Mouse (Mus musculus) left cerebral cortex, postnatal 25 days (tissue): ENCODE results near the gene Arid1b. TPM values are rescaled to one million over a fixed set of nuclear protein-coding genes. Genes with fewer than 3 reads are reported as not detected.

Source experiments
- DNase-seq, 2 experiments: peaks; one replicate each; pipeline ENCODE4 v3.0.0; 2022; ENCODE audit warnings: low spot score in 2 of 2, mixed read lengths in 1 of 2
- intact Hi-C: fragments of 180-260 bp; cut with DNase I; formaldehyde crosslinking; loops from one replicate; pipeline ENCODE4 v1.15.1; 2025
- total RNA-seq, 2 experiments: library from RNA; stranded (reverse); gene quantifications; 2 replicates each; pipeline ENCODE4 v1.2.3; 2021

The Arid1b gene
- total RNA-seq, 2 experiments from 2014 or later = 73.6 to 79.6 TPM

DNA sequence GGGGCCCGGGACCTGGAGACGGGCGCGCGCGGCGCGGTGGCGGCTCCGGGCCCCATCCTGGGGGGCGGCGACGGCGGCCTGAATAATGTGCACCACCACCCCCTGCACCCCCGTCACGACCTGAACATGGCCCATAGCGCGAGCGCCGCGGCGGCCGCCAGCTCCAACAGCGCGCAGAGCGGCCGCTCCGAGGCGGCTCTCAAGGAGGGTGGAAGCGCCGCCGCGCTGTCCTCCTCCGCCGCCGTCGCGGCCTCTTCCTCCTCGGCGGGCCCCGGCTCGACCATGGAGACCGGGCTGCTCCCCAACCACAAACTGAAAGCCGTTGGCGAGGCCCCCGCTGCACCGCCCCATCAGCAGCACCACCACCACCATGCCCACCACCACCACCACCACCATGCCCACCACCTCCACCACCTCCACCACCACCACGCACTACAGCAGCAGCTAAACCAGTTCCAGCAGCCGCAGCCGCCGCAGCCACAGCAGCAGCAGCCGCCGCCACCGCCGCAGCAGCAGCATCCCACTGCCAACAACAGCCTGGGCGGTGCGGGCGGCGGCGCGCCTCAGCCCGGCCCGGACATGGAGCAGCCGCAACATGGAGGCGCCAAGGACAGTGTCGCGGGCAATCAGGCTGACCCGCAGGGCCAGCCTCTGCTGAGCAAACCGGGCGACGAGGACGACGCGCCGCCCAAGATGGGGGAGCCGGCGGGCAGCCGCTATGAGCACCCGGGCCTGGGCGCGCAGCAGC, 855 bp downstream of the Arid1b start:
- intact Hi-C loops = loop anchor here (1.0 to 10.0 kb wide), 4 partner anchors 87 to 400 kb away; no protein-coding TSS in a partner anchor
- DNase-seq = peak; percentile 65 to 71

DNA sequence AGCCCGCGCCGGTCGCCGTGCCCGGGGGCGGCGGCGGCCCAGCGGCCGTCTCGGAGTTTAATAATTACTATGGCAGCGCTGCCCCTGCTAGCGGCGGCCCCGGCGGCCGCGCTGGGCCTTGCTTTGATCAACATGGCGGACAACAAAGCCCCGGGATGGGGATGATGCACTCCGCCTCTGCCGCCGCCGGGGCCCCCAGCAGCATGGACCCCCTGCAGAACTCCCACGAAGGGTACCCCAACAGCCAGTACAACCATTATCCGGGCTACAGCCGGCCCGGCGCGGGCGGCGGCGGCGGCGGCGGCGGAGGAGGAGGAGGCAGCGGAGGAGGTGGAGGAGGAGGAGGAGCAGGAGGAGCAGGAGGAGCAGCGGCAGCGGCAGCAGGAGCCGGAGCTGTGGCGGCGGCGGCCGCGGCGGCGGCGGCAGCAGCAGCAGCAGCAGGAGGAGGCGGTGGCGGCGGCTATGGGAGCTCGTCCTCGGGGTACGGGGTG, 1.5 kb downstream of the Arid1b start:
- DNase-seq = peak in 1 of 2 experiments; percentile 71
- intact Hi-C loops = loop anchor here (1.0 to 10.0 kb wide), 4 partner anchors 87 to 399 kb away; no protein-coding TSS in a partner anchor

DNA sequence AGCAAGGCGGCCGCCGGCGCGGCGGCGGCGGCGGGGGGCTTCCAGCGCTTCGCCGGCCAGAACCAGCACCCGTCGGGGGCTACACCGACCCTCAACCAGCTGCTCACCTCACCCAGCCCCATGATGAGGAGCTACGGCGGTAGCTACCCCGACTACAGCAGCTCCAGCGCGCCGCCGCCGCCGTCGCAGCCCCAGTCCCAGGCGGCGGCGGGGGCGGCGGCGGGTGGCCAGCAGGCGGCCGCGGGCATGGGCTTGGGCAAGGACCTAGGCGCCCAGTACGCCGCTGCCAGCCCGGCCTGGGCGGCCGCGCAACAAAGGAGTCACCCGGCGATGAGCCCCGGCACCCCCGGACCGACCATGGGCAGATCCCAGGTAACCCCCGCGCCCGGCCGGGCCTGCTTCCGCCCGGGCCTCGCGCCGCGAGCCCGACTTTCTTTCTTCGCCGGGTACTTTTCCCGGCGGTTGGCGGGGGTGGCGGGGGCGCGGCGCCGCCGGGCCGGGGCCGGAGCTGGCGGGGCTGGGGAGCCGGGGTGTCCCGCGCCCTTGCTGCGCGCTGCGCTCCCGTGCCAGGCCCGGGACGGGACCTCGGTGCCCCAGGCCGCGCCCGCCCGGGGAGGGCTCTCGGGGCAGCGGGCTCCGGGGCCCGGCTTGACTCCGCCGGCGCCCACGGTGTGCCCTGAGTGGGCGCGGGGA, 2.1 kb downstream of the Arid1b start:
- intact Hi-C loops = loop anchor here (5.0 to 10.0 kb wide), 2 partner anchors 191 to 399 kb away; no protein-coding TSS in a partner anchor
- peak in 1 of 2 experiments; percentile 54 for DNase-seq

DNA sequence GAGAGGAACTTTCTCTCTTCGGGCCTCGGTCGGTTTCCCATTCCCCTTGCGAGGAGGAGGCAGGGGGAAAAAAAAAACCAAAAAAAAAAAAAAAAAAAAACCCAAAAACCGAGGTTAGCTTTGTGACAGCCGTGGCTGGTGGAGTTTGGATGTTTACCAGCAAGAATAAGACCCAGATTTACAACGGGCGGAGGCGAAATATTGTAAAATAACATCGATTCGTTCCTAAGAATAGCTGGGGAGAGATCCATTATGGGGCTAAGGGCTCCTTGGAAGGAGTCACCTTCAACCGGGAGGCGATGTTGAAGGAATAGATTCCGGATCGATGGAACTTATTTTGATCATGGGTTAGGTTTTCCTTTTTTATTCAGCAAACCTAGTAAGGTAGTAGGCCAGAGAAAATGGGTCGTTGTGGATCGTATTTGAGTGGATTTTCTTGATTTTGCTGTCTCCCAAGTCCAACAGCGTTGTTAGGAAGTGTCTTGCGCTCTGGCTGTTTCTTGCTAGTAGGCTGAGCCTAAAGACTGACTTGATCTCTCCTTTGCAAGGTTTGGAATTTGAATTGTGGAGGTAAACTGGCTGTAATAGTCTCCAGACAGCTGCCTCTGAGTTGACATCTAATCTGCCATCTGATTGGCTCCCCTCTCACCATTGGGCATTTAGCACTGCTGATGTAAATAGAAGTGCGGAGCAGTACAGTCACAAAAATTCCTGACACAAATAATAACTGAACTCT, 2.9 kb downstream of the Arid1b start:
- intact Hi-C loops = loop anchor here (5.0 to 10.0 kb wide), 2 partner anchors 190 to 398 kb away; no protein-coding TSS in a partner anchor
- peak; percentile 59 to 79 for DNase-seq

DNA sequence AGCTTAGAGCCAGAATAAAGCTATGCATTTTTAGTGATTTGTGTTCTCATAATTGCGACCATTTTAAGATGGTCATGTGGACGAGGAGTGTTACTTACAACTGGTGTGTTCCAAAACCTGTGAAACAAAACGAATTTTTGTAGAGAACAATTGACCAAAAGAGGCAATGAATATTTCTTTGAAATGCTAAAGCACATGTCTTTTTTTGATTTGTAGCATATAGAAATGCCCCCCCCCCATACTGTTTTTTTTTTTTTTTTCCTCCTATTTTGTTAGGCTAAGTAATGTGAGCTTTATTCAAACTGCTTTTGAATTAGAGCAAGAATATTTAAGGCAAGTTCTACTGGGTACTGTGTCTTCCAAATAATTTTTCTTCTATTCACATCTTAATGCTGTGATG, 3.8 kb downstream of the Arid1b start:
- no peak for DNase-seq
- intact Hi-C loops = loop anchor here (5.0 to 10.0 kb wide), 2 partner anchors 189 to 397 kb away; no protein-coding TSS in a partner anchor

DNA sequence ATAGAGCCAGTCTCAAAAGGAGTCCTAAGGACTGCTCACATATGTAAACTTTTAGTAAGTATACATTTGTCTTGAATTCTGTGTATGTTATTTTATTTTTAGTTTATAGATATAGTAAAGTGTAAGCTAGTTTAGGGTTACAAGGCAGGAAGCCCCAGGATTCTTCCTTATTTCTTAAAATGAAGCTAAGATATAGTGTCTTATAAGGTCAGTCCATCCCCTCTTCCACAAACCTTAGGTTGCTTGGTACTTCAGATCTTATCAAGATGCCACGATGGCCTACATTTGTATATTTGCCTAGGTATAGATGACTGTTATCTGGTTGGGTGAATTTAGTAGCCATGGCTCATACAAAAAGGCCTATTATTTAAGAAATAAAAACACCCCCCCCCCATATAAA, 5.1 kb downstream of the Arid1b start:
- intact Hi-C loops = loop anchor here (5.0 to 10.0 kb wide), 2 partner anchors 188 to 396 kb away; no protein-coding TSS in a partner anchor
- no peak for DNase-seq

DNA sequence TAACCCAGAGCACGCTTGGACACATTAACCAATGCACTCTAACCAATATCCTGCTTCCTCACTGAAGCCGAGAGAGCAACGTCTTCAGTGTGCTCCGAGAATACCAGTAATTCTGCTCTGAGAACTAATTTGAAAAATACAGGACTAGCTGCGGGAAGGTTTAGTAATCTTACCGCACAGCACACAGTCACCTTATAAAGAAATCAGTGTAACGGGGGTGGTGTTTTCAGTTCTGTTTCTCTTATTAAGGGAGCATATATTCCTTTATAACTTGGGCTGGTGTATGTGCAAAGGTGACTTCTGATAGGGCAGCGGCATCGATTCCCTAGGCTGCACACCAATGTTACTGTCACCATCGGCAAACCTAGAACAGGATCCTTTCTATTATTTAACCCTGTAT, 5.9 kb downstream of the Arid1b start:
- DNase-seq = no peak
- intact Hi-C loops = no loop called here

DNA sequence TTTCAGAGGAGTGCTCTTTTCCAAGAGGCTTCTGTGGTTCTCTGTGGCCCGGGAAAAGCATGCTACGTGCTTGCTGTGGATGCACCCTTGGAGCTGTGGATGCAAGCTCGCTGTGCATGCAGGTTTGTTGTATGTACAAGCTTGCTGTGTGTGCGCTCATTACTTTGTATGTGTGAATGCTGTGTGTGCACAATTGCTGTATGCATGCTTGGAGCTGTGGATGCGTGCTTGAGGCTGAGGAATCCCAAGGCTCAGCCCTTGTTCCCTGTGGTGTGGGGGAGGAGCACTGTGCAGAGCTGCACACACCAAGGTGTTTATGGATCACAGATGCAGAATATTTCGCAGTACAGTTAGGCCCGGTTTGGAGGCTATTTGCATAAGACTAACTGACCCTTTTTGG, 6.7 kb downstream of the Arid1b start:
- DNase-seq = no peak
- intact Hi-C loops = no loop called here

DNA sequence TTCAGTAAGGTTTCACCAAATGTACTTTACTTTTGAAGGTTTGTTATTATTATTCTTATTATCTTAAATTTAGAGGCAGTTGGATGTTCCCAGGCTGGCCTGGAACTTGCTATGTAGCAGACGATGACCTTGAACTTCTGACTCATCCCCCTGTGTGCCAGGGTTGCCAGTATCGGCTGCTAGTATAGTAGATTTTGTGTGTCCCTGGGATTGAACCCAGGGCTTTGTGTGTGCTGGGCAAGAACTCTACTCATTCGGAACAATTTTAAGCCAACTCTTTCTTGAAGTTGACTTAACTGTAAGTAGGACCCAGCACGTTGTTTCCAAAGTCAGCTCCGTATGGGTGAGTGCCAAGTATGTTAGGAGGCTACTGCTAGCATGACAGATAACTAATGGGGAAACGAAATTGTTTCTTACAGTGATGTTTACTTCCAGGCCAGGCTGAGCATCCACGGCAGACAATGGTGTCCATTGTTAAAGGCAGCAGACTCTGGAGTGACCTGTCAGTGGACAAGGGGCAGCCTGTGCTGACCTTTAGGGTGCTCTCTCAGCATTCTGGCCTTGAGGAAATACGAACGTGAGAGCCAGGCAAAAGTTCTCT, 7.5 kb downstream of the Arid1b start:
- no peak for DNase-seq
- intact Hi-C loops = no loop called here

DNA sequence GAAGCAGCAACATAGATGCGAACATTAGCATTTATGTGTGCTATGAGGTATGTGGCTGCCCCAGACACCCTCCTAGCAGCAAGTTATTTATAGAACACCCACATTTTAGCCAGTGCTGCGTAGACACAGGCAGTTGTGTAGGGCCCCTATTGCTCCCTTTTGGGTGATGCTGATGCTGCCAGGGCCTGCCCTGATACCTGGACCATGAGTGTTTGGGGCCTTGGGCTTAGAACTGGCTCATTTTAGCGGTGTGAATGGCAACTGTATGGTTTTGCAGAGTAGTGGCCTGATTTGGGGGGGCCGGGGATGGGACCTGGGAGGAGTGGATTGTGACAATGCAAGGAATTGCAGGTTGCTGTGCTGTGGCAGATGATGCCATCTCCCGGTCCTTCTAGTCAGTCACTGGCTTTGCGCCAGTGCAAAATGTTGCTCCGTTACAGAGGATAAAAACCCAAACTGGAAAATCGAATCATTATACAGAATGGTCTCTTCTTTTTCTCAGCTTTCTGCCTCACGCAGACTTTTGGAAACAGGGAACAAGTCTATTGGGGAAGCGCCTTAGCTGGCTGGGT, 8.9 kb downstream of the Arid1b start:
- DNase-seq = no peak
- intact Hi-C loops = no loop called here

DNA sequence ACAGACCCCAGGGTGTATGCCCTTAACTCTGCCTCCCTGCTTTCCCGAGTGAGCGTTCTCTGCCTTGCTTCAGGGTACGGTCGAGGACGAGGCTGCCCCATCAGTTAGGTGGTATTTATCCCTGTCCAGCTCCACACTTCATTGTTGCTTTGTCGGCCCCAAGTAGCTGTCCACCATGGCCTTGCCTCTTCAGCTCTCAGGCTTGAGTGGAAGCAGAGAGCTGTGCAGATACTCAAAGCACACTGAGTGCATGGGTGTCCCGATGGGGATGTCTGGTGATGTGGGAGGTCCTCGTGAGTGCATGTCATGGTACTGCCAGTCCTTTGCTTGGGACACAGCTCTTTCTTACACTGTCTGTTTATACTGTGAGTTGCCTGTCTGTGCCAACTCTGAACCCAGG, 10.1 kb downstream of the Arid1b start:
- intact Hi-C loops = no loop called here
- no peak for DNase-seq

DNA sequence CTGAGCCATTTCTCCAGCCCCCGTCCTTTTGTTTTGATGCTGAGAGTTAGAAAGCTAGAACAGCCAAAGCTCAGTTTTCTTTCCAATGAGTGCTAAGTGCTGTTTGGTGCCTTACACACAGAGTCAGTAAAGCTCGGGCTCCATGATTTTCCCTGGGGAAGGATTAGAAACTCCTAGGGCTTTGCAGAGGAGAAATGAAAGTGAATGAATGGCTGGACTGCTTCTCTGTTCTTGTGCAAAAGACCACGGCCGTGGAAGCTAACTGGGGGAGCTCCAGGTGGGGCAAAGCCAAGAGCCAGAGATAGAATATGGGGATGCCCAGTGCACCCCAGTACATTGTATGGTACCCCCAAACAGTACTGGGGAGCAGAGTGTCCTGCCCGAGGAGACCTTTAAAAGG, 10.6 kb downstream of the Arid1b start:
- intact Hi-C loops = no loop called here
- DNase-seq = no peak

DNA sequence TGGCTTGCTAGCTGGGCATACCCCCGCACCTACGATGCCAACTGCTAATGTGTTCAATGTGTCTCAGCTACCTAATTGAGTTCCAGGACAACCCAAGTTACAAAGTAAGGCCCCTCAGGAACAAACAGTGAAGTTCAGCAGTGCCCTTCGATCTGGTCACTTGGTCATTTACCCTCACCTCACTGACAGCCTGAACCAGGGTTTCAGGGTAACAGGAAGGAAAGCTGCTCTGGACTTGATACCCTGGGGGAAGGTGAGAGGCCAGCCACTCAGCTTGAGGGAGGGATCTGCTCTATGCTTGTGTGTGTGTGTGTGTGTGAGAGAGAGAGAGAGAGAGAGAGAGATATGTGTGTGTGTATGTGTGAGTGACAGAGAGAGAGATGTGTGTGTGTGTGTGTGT, 11.2 kb downstream of the Arid1b start:
- DNase-seq = no peak

DNA sequence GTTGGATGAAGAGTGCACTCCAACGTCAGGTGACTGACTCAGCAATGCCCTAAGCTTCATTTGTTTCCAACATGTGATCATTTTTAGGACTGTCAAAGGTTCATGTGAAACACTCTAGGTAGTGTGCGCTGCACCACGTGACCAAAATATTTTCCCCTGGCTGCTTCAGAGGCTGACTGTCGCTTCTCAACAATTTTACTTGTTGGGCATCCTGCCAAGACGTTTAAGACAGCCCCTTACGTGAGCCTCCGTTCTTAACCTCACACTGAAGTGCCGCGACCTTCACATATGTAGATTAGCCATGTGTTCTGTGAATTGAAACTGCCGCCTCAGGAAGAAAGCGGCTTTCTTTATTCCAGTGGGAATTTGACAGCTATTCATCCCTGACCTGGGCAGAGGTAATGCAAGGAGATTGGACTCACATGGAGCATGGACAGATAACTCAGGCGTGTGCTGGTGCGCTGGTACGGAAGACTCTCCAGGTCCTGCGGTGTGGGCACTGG, 13.1 kb downstream of the Arid1b start:
- intact Hi-C loops = no loop called here
- DNase-seq = no peak

More for the DNA sequence above, 11.2 kb downstream of the Arid1b start:
- intact Hi-C loops = no loop called here

DNA sequence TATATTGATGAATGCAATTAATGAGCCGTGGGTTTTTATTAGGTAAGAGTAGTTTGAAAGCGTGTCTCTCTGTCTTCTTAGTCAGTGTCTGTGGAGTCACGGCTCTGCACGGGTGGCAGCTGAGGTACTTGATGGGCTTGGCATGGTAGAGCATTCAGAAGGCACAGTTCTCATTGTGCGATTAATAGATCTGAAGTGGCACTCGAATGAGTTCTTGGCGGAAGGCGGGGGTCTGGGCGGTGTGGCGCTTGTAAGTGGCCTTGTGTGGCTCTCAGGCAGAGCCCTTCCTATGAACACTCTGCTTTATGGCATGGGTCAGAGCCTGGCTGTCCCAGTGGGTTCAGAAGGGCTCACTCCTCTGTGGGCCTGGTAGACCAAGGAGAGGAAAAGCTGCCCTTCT, 14.1 kb downstream of the Arid1b start:
- no peak for DNase-seq
- intact Hi-C loops = no loop called here

DNA sequence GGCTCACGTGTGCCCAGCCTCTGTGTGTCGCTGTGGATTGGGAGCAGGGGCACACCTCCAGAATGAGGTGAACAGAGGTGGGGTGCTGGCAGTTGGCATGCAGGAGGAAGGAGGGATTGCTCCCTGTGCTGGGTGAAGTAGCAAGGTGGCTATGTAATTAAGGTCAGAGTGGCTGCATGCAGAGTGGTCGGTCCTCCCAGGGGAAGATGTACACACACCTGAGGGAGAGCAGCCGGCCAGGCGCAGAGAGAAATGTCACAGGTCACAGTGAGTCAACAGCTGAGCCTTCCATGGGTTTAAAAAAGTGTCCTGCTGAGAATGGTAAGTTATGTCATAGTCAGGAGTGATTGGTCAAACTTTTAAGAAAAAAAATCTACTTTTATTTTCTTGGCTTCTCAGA, 14.6 kb downstream of the Arid1b start:
- no peak for DNase-seq
- intact Hi-C loops = no loop called here

DNA sequence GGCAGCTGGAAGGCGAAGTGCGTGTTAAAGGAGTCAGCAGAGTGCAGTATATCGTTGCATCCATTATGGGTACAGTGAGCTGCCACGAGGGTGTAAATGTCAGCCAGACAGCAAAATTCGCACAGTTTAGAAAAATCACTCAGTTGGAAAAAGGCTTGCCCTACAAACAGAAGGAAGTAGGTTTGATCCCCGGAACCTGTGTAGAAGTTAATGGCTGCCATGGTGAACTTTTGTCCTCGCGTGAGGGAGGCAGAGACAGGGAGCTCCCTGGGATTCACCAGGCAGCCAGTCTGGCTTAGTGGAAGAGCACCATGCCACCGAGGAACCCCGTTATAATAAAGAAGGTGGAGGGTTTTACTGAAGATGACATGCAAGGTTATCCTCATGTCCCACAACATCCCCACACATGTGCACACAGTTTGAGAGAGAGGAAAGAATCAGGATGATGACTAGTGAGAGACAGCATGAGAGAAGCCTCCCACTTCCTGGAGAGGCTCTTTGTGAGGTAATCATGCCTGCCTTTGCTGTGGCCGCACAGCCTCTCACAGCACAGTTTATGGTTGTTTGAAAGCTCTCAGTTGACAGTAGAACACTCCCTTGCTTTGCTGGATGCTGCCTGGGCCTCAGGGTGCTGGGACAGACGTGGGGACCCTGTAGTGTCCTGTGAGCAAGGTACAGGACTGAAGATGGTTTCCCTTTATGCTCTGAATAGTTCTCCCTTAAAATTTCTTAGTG, 15.6 kb downstream of the Arid1b start:
- intact Hi-C loops = no loop called here
- no peak for DNase-seq

DNA sequence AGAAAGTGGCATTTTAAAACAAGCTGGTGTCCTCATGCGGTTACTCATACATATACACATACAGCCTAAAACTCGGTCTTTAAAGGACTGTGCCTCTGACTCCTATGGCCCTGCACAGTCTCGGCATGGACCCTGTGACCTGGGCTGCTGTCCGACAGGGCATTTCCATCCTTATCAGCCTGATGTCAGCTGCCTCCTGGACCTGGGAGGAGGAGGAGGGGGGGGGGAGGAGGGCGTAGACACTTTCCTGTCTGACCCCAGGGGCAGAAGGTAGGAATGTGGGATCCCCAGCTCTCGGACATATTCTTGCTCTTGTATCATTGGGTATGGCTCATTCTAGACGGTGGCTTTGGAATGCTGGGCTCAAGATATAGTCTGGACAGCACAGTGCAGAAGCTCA, 16.6 kb downstream of the Arid1b start:
- intact Hi-C loops = no loop called here
- no peak for DNase-seq
